Mouse (Mus musculus) heart, postnatal 0 days (tissue): ENCODE data around the gene Mrps24. TPM values are rescaled to one million over a fixed set of nuclear protein-coding genes. Genes with fewer than 3 reads are reported as not detected.

ENCODE experiments used
- ATAC-seq: fragments of 200-750 bp; cut with Nextera tagmentation; 2 replicates; pipeline ENCODE4 v1.8.0; 2017; ENCODE audit warnings: low read depth, moderate number of reproducible peaks, moderate library complexity; ENCODE audit not compliant: insufficient read depth
- DNase-seq: peaks from one replicate; pipeline ENCODE4 v3.0.0-alpha.2; 2016; ENCODE audit warnings: low spot score
- H3K27ac ChIP-seq: fragments of 300-500 bp; sonication (generic); 2 replicates; pipeline ENCODE4 v1.5.1; 2014; ENCODE audit warnings: low read depth, mild to moderate bottlenecking
- H3K27me3 ChIP-seq: fragments of 300-500 bp; sonication (generic); 2 replicates; pipeline ENCODE4 v1.6.1; 2014; ENCODE audit warnings: low read length, mixed read lengths; ENCODE audit not compliant: control insufficient read depth, insufficient read depth
- H3K36me3 ChIP-seq: fragments of 300-500 bp; sonication (generic); replicated peaks from 2 replicates; pipeline ENCODE4 v1.6.1; 2014; ENCODE audit warnings: low read length, mixed read lengths; ENCODE audit not compliant: control insufficient read depth, insufficient read depth
- H3K4me1 ChIP-seq: fragments of 300-500 bp; sonication (generic); 2 replicates; pipeline ENCODE4 v1.6.1; 2014; ENCODE audit warnings: antibody characterized with exemption; ENCODE audit not compliant: control insufficient read depth, insufficient read depth
- H3K4me2 ChIP-seq: fragments of 300-500 bp; sonication (generic); 2 replicates; pipeline ENCODE4 v1.6.1; 2014; ENCODE audit warnings: low read depth, mild to moderate bottlenecking, low read length, moderate library complexity
- H3K4me3 ChIP-seq: fragments of 300-500 bp; sonication (generic); 2 replicates; pipeline ENCODE4 v1.5.1; 2014; ENCODE audit warnings: low read depth, low read length
- H3K9ac ChIP-seq: fragments of 300-500 bp; sonication (generic); replicated peaks from 2 replicates; pipeline ENCODE4 v1.6.1; 2014; ENCODE audit warnings: low read depth, low read length, mixed read lengths
- H3K9me3 ChIP-seq: fragments of 300-500 bp; sonication (generic); replicated peaks from 2 replicates; pipeline ENCODE4 v1.6.1; 2016; ENCODE audit warnings: low read length; ENCODE audit not compliant: control insufficient read depth
- CTCF ChIP-seq: IDR thresholded peaks from 2 replicates; pipeline ENCODE4 v1.5.1; 2016; ENCODE audit warnings: antibody characterized with exemption, control low read depth, low read depth
- EP300 ChIP-seq: IDR thresholded peaks from 2 replicates; pipeline ENCODE4 v1.6.1; 2016; ENCODE audit warnings: antibody characterized with exemption, low read depth
- WGBS: fragments of 180-500 bp; shearing (Covaris S2); extraction: QIAGEN DNeasy Blood & Tissue Kit; methylation state at CpG from one replicate; pipeline ENCODE4 v1.1.7; 2014; 5-methylcytosine and 5-hydroxymethylcytosine counted together
- polyA plus RNA-seq: library from polyadenylated mRNA; unstranded; fragments of >200 nt; fragmentation: Nextera tagmentation; extraction: Ambion mirVana; gene quantifications from 2 replicates; pipeline ENCODE4 v1.2.1, GENCODE M21; 2015
- total RNA-seq: library from RNA; depleted of rRNA; stranded (reverse); fragments of >200 nt; gene quantifications from 2 replicates; pipeline ENCODE4 v1.2.3, GENCODE M21; 2014; ENCODE audit warnings: low replicate concordance

Mrps24 gene
- total and polyA plus RNA-seq, 2 experiments from 2014 or later: 96.2 to 251 TPM

GRCm38 (mm10) chr11:5742106-5742505 lies 26.6 kb upstream of the Mrps24 start:
- H3K9me3 ChIP-seq: no peaks in the 10 kb centered on the region; the same call in 1 of the 2 replicates
- no peaks in the 10 kb centered on the region for H3K27me3 ChIP-seq
- TF ChIP-seq EP300 (no peak), CTCF (peak; percentile 47)
- ATAC-seq: no peak
- H3K4me3 ChIP-seq: no peak overlapping the region
- H3K4me1 ChIP-seq: peaks cover 20% of the 10 kb centered on the region
- 73% methylated on average over 7 of the region's 7 CpGs for WGBS
- no peak for DNase-seq
- no peak overlapping the region for H3K4me2 ChIP-seq
- no peak overlapping the region for H3K27ac ChIP-seq
- no peaks in the 10 kb centered on the region for H3K36me3 ChIP-seq
- H3K9ac ChIP-seq: no peak overlapping the region

DNA sequence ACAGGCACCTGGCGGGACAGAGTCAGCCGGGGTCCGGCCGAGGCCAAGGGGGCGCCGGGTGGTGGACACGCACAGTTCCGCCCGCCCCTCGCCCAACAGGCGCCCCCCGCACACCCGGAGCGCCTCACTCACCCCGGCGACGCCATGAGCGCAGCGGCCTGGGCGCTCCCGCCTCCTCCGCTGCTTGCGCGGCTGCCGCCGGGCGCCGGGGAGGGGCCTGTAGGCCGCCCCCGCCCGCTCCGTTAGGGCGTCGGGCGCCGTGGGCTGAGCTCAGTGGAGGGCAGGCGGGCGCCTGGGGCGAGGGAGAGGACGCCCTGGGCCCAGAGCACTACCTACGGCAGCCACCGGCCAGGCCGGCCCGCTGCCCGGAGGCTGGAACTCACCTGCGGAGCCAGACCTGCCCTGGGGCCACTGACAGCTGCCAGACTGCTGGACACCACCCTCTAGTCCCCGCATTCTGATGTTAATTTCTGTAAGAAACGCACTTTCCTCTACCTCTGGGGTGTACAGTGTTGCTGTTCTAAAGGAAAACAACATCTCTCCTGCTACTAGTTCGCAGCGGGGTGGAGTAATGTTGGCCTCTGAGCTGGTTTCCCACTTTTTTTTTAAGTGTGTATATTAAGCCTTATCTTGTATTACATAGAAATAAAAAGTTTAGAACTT lies 25.6 kb upstream of the Mrps24 start:
- peak overlapping the region; percentile 100 for H3K27ac ChIP-seq
- ATAC-seq (peak; percentile 96), DNase-seq (peak; percentile 70)
- peaks cover 25% of the 10 kb centered on the region for H3K4me1 ChIP-seq
- peak overlapping the region; percentile 97 for H3K4me3 ChIP-seq
- H3K9ac ChIP-seq: peak overlapping the region; percentile 100
- no peaks in the 10 kb centered on the region for H3K27me3 ChIP-seq
- WGBS: under 1% methylated on average over 47 of the region's 50 CpGs
- H3K9me3 ChIP-seq: no peaks in the 10 kb centered on the region
- H3K4me2 ChIP-seq: peak overlapping the region; percentile 81
- no peaks in the 10 kb centered on the region for H3K36me3 ChIP-seq
- TF ChIP-seq EP300 (no peak), CTCF (no peak)

DNA sequence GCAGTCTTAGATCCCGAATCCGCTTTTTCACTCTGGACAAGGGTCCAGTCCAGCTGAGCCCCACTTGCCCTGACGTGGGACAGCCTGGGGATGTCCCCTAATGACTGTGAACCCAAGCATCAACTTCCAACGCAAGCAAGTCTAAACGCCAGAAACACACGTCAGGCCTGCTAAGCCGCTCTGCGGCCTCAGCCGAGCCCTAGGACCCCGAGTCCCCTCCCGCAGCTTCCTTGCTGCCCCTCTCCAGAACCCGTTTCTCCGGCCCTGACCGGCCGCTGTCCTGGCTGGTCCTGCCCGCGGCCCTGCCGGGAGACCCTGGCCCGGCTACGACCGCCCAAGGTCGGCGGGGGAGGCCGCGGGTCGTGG lies 25.1 kb upstream of the Mrps24 start:
- H3K27me3 ChIP-seq: no peaks in the 10 kb centered on the region
- DNase-seq (no peak), ATAC-seq (peak; percentile 72)
- H3K27ac ChIP-seq: peak overlapping the region; percentile 100
- H3K4me3 ChIP-seq: peak overlapping the region; percentile 97
- no peak for TF ChIP-seq EP300
- TF ChIP-seq CTCF: no peak
- H3K9ac ChIP-seq: peak overlapping the region; percentile 100
- under 1% methylated on average over 25 of the region's 26 CpGs for WGBS
- H3K36me3 ChIP-seq: no peaks in the 10 kb centered on the region
- H3K4me2 ChIP-seq: peak overlapping the region; percentile 81
- H3K9me3 ChIP-seq: no peaks in the 10 kb centered on the region
- H3K4me1 ChIP-seq: peaks cover 25% of the 10 kb centered on the region

- DNase-seq: peak; percentile 46
- Histone ChIP-seq H3K4me2 (peak overlapping the region; percentile 81), H3K4me3 (peak overlapping the region; percentile 97), H3K4me1 (peaks cover 28% of the 10 kb centered on the region), H3K27ac (peak overlapping the region; percentile 100), H3K36me3 (0 out of 2 replicates have a peak, but pooled peaks cover 3% of the 10 kb centered on the region), H3K9ac (peak overlapping the region; percentile 100), H3K9me3 (no peaks in the 10 kb centered on the region), H3K27me3 (no peaks in the 10 kb centered on the region)
- WGBS: 34% methylated on average over 3 of the region's 3 CpGs
- no peak for TF ChIP-seq EP300
- TF ChIP-seq CTCF: no peak
- ATAC-seq: no peak
Observed at GRCm38 (mm10) chr11:5739846-5740245, 24.4 kb upstream of the Mrps24 start.

DNA sequence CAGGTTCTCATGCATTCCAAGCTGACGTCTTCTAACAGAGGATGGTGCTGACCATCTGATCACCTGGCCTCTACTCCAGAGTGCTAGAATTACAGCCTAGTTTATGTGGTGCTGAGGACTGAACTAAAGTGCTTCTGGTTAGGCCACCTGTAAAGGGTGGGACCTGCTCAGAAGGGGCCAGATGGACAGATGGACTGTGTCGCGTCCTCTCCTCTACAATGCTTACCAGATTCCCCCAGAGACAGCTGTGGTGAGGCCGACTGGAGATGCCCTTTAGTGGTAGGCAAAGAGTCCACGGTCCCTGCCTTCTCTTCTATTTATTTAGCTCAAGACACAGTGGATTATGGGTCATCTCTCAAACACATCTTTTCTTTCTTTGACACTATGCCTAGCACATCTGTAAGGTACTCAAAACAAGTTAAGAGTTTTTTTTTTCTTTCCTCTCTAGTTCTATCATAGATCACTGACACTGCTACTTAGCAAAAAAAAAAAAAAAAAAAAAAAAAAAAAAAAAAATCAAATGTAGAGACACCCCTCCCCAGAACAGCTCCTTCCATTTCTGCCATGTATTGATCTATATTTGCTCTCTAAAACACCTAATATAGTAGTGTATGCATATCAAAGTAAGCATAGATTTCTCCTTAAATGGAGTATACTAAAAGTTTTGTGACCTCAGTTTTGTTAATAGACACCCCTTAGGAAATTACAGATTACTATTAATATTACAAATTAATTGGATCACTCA lies 23.6 kb upstream of the Mrps24 start:
- no peak for TF ChIP-seq CTCF
- no peak for TF ChIP-seq EP300
- H3K36me3 ChIP-seq: 0 out of 2 replicates have a peak, but pooled peaks cover 3% of the 10 kb centered on the region
- DNase-seq (no peak), ATAC-seq (no peak)
- peak overlapping the region; percentile 28; the same call in 1 of the 2 replicates for H3K4me2 ChIP-seq
- WGBS: 44% methylated on average over 5 of the region's 5 CpGs
- no peaks in the 10 kb centered on the region for H3K9me3 ChIP-seq
- H3K4me1 ChIP-seq: peaks cover 36% of the 10 kb centered on the region
- H3K4me3 ChIP-seq: no peak overlapping the region
- H3K27me3 ChIP-seq: no peaks in the 10 kb centered on the region
- peak overlapping the region; percentile 71 for H3K27ac ChIP-seq
- H3K9ac ChIP-seq: peak overlapping the region; percentile 100
